Mouse (Mus musculus) hindbrain, embryonic 13.5 days (tissue): ENCODE measurements around the gene Dlg3. TPM values are rescaled to one million over a fixed set of nuclear protein-coding genes. Genes with fewer than 3 reads are reported as not detected.

ENCODE experiments used
- ATAC-seq: fragments of 200-750 bp; cut with Nextera tagmentation; 2 replicates; pipeline ENCODE4 v1.8.0; 2017; ENCODE audit warnings: moderate TSS enrichment; ENCODE audit not compliant: low FRiP score
- H3K27ac ChIP-seq: fragments of 300-500 bp; sonication (generic); 2 replicates; pipeline ENCODE4 v1.5.1; 2015; ENCODE audit warnings: inconsistent platforms, mild to moderate bottlenecking, moderate library complexity
- H3K27me3 ChIP-seq: fragments of 300-500 bp; sonication (generic); 2 replicates; pipeline ENCODE4 v1.6.1; 2015; ENCODE audit warnings: mild to moderate bottlenecking, inconsistent platforms
- H3K36me3 ChIP-seq: fragments of 300-500 bp; sonication (generic); 2 replicates; pipeline ENCODE4 v1.6.1; 2015; ENCODE audit warnings: mild to moderate bottlenecking, inconsistent platforms
- H3K4me1 ChIP-seq: fragments of 300-500 bp; sonication (generic); replicated peaks from 2 replicates; pipeline ENCODE4 v1.6.1; 2015; ENCODE audit warnings: inconsistent platforms
- H3K4me2 ChIP-seq: fragments of 300-500 bp; sonication (generic); 2 replicates; pipeline ENCODE4 v1.6.1; 2015; ENCODE audit warnings: inconsistent platforms, mild to moderate bottlenecking, moderate library complexity
- H3K4me3 ChIP-seq: fragments of 300-500 bp; sonication (generic); 2 replicates; pipeline ENCODE4 v1.5.1; 2015; ENCODE audit warnings: mild to moderate bottlenecking, inconsistent platforms
- H3K9ac ChIP-seq: fragments of 300-500 bp; sonication (generic); 2 replicates; pipeline ENCODE4 v1.6.1; 2015; ENCODE audit warnings: mild to moderate bottlenecking, inconsistent platforms
- H3K9me3 ChIP-seq: fragments of 300-500 bp; sonication (generic); 2 replicates; pipeline ENCODE4 v1.6.1; 2016; ENCODE audit warnings: inconsistent platforms
- WGBS: fragments of 180-500 bp; shearing (Covaris S2); methylation state at CpG from one replicate; pipeline ENCODE4 v1.1.7; 2015; 5-methylcytosine and 5-hydroxymethylcytosine counted together
- polyA plus RNA-seq: library from polyadenylated mRNA; unstranded; fragments of >200 nt; fragmentation: Nextera tagmentation; extraction: Ambion mirVana; gene quantifications from 2 replicates; pipeline ENCODE4 v1.2.1, GENCODE M21; 2015

The Dlg3 gene
- polyA plus RNA-seq, 1 experiment from 2014 or later, result 8.6 TPM

DNA sequence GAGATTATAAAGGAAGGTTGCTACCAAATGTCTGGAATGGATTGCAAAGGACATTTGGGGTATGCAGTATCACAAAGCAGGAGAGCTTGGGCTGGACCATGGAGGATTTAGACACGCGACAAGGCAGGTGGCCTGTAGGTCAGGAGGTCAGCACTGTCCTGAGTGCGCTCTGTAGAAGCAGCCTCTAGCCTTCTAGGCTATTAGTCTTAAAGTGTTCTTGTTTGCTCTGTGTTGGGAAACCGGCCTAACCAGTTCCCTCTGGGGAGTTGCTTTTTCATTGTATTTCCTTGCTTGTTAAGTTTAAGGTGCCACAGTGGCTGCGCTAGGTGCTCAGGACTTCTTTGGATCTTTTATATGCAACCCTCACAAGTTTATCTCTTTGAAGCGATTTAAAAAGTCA is 34.5 kb downstream of the Dlg3 start:
- WGBS, result 77% methylated on average over 6 of the region's 6 CpGs
- no peak for ATAC-seq
- Histone ChIP-seq H3K4me3 (no peak overlapping the region), H3K27me3 (no peaks in the 10 kb centered on the region), H3K9me3 (no peaks in the 10 kb centered on the region), H3K4me2 (no peak overlapping the region), H3K36me3 (peaks cover 14% of the 10 kb centered on the region), H3K27ac (no peak overlapping the region), H3K9ac (no peak overlapping the region), H3K4me1 (no peaks in the 10 kb centered on the region)

DNA sequence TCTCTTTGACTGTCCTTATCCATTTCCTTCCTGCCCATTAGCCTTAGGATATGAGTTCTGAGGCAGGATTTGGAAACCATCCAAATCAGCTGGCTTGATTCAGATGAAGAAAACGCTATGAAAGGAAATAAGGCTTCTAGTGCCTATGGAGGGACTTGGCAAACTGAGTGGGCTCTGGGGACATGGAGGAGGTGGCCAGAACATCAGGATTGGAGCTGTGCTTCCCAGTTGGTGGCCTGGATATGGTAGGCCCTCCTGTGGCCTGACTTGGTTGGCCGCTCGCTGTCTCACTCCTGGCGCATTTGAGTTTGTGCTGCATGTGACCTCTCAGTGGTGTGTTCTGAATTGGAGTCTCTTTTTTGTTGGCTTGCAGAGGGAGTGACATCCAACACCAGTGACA is 43.6 kb downstream of the Dlg3 start:
- Histone ChIP-seq H3K9ac (no peak overlapping the region), H3K4me1 (no peaks in the 10 kb centered on the region), H3K27me3 (no peaks in the 10 kb centered on the region), H3K9me3 (no peaks in the 10 kb centered on the region), H3K4me3 (no peak overlapping the region), H3K36me3 (peaks cover 82% of the 10 kb centered on the region), H3K4me2 (no peak overlapping the region), H3K27ac (no peak overlapping the region)
- 89% methylated on average over 4 of the region's 4 CpGs for WGBS
- no peak for ATAC-seq

DNA sequence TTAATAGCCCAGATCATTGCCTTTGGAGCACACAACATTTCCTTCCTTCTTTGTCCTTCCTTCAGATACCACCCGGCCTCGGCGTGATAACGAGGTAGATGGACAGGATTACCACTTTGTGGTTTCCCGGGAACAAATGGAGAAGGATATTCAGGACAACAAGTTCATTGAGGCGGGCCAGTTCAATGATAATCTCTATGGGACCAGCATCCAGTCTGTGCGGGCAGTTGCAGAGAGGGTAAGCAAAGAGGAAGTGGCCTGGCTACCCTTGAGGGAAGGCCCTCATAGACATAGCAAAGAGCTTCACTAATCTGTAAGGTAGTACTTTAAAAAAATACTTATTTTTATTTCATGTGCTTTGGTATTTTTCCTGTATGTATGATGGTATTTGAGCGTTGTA is 46.6 kb downstream of the Dlg3 start:
- Histone ChIP-seq H3K4me3 (no peak overlapping the region), H3K9ac (no peak overlapping the region), H3K4me1 (no peaks in the 10 kb centered on the region), H3K27ac (no peak overlapping the region), H3K27me3 (no peaks in the 10 kb centered on the region), H3K4me2 (no peak overlapping the region), H3K36me3 (peaks cover 72% of the 10 kb centered on the region), H3K9me3 (no peaks in the 10 kb centered on the region)
- no peak for ATAC-seq
- 94% methylated on average over 8 of the region's 8 CpGs for WGBS

DNA sequence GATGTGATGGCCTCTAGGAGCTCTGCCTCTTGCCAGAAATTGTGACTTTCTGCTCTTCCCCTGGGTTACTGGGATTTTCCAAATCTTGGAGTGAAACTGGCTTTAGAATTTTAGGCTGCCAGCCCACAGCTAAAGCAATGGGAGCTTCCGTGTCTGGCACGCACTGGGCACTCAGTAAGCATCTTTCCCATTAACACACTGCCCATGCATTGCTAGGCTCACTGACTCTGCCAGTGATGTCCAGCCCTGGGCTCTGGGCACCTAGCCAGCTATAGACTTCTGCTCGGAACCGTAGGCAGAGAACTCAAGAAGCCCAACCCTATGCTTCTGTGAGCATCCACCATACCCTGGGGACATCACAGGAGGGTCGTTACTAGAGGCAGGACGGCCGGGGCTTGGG is 48.2 kb downstream of the Dlg3 start:
- no peak for ATAC-seq
- H3K9me3 ChIP-seq, result no peaks in the 10 kb centered on the region
- no peaks in the 10 kb centered on the region for H3K4me1 ChIP-seq
- H3K36me3 ChIP-seq, result peaks cover 59% of the 10 kb centered on the region
- WGBS, result 81% methylated on average over 7 of the region's 7 CpGs
- H3K4me2 ChIP-seq, result no peak overlapping the region
- H3K27me3 ChIP-seq, result no peaks in the 10 kb centered on the region
- no peak overlapping the region for H3K4me3 ChIP-seq
- no peak overlapping the region for H3K27ac ChIP-seq
- H3K9ac ChIP-seq, result no peak overlapping the region

DNA sequence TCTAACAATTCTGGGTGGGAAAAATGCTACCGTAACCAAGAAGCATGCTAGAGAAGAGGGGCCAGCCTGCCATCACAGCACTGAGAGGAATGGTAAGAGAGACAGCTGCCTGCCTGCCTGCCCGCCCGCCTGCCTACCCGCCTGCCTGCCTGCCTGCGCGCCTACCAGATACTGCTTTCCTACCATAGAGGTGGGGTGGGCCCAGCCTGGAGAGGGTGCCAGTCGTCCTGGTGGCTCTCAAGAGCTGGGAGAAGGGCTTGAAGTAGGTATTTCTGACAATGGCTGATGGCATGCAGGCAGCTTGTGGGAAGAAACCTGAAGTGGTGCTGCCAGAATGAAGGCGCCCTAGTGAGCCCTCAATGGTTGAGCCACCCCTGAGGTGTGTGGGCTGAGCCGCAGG is 51.2 kb downstream of the Dlg3 start:
- Histone ChIP-seq H3K27ac (no peak overlapping the region), H3K9ac (no peak overlapping the region), H3K9me3 (no peaks in the 10 kb centered on the region), H3K4me3 (no peak overlapping the region), H3K36me3 (peaks cover 31% of the 10 kb centered on the region), H3K27me3 (no peaks in the 10 kb centered on the region), H3K4me1 (no peaks in the 10 kb centered on the region), H3K4me2 (no peak overlapping the region)
- WGBS, result 90% methylated on average over 9 of the region's 9 CpGs
- ATAC-seq, result no peak

DNA sequence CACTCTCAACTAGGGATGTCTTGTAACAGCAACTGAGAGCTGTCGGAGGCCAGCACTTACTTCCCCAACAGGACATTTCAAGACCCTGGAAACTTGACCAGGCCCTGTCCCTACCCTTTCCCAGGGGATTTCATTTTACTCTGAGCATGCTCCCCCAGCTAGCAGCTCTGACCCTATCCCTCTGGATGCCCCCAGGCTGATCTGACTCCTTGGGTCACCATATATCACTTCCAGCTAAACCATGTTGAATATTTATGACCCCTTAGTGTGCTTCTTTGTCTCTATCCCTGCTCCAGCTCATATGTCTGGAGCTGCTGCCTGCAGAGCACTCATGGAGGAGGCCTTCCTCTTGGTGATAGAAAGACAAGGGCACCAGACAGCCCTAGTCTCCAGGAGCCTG is 53.6 kb downstream of the Dlg3 start:
- H3K36me3 ChIP-seq, result 0 out of 2 replicates have a peak, but pooled peaks cover 9% of the 10 kb centered on the region
- H3K4me2 ChIP-seq, result no peak overlapping the region
- no peaks in the 10 kb centered on the region for H3K27me3 ChIP-seq
- no peak overlapping the region for H3K4me3 ChIP-seq
- H3K9ac ChIP-seq, result no peak overlapping the region
- H3K27ac ChIP-seq, result no peak overlapping the region
- no peak for ATAC-seq
- no peaks in the 10 kb centered on the region for H3K4me1 ChIP-seq
- H3K9me3 ChIP-seq, result no peaks in the 10 kb centered on the region
- WGBS, result 45% methylated on average over 1 of the region's 1 CpGs

DNA sequence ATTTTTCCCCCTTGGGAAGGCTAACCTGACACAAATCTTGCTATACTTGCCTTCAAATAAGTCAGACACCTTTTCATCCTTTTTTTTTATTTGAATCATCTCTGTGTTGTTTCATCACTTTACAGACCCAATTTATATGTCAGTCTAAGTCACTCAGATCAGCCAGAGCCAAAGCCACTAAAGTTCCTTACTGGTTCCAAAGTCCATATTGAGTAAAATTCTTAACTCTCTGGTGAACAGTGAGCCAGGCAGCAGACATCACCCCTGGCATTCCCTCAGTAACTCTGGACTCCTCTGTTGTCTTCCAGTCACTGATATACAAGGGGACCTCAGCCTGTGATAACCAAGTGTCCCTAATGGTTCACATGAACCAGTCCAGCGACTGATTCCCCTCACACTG is 58.0 kb downstream of the Dlg3 start:
- Histone ChIP-seq H3K4me3 (no peak overlapping the region), H3K27me3 (peaks cover 5% of the 10 kb centered on the region; the same call in 1 of the 2 replicates), H3K4me2 (no peak overlapping the region), H3K9me3 (no peaks in the 10 kb centered on the region), H3K27ac (no peak overlapping the region), H3K9ac (no peak overlapping the region), H3K4me1 (no peaks in the 10 kb centered on the region), H3K36me3 (no peaks in the 10 kb centered on the region)
- 84% methylated on average over 1 of the region's 1 CpGs for WGBS
- ATAC-seq, result no peak

DNA sequence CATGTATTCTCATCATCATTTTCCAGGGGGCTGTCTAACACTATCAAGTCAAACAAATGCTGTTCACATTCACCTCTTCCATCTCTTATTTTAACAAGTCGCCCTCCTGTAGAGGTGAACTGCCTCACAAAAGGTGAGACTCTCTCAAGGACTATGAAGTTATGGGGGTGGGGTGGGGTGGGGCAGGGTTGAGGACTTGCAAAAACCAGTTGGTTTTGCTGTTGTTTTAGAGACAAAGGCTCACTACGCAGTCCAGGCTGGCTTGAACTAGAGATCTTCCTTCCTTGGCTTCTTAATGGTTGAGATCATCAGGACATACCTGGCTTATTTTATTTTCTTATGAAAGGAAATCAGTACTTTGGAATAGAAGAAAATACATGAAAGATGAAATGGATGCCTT is 65.3 kb downstream of the Dlg3 start:
- WGBS, result 85% methylated on average over 2 of the region's 2 CpGs
- no peak for ATAC-seq
- Histone ChIP-seq H3K4me1 (no peaks in the 10 kb centered on the region), H3K36me3 (no peaks in the 10 kb centered on the region), H3K4me3 (no peak overlapping the region), H3K27ac (no peak overlapping the region), H3K4me2 (no peak overlapping the region), H3K9me3 (no peaks in the 10 kb centered on the region), H3K27me3 (peaks cover 5% of the 10 kb centered on the region; the same call in 1 of the 2 replicates), H3K9ac (no peak overlapping the region)

DNA sequence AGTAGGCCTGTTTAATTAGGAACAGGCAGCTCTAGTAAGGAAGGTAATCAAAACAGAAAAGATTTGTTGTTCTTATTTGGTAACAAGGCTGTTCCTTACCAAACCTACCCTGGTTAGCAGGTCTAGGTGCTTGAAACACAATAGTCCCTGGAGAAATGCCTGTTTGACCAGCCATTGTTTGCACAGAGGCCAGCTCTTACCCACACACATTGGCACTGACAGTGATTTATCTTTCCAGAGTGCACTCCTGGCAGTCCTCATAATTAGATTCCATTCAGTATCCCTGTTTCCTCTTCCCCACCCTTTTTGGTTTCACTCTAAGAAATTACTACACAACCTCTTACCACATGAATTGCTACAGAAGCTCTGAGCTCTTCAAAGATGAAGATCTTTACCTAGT is 71.7 kb downstream of the Dlg3 start:
- Histone ChIP-seq H3K27me3 (no peaks in the 10 kb centered on the region), H3K27ac (no peak overlapping the region), H3K9ac (no peak overlapping the region), H3K36me3 (no peaks in the 10 kb centered on the region), H3K9me3 (no peaks in the 10 kb centered on the region), H3K4me3 (no peak overlapping the region), H3K4me1 (no peaks in the 10 kb centered on the region), H3K4me2 (no peak overlapping the region)
- no peak for ATAC-seq

Other genes starting within 250 kb of the Dlg3 start
- gene Dgat2l6, start 242.9 kb upstream of the Dlg3 start, polyA plus RNA-seq, result 0.04 TPM in 1 of 2 replicates, not detected in the other
- not detected in 2 replicates for gene Awat1, start 195.5 kb upstream of the Dlg3 start, polyA plus RNA-seq
- gene P2ry4, start 172.9 kb upstream of the Dlg3 start, polyA plus RNA-seq, result not detected in 2 replicates
- gene Arr3, start 162.2 kb upstream of the Dlg3 start, polyA plus RNA-seq, result 0.25 and 0.73 TPM in 2 replicates
- gene Kif4, start 142.0 kb upstream of the Dlg3 start, polyA plus RNA-seq, result 6.5 and 7.1 TPM in 2 replicates
- 118 and 122 TPM in 2 replicates for gene Pdzd11, start 141.2 kb upstream of the Dlg3 start, polyA plus RNA-seq
- gene Gdpd2, start 37.8 kb upstream of the Dlg3 start, polyA plus RNA-seq, result 31.3 and 32.8 TPM in 2 replicates